Mouse (Mus musculus): Measurements from ENCODE around the gene Nudt3. TPM values are rescaled to one million over a fixed set of nuclear protein-coding genes. Genes with fewer than 3 reads are reported as not detected.

The Nudt3 gene
- polyA plus RNA-seq, 1 experiment, result 59.8 TPM

GRCm38 (mm10) chr17:27634871-27635574 is 11.7 kb upstream of the Nudt3 start, which contains the start of gene RPS10-NUDT3:
Gene RPS10-NUDT3 (minus strand): TSS chr17:27635222.
- peak; percentile 88 for TF ChIP-seq POLR2A (IDR thresholded peaks at IDR 0.05; ENCODE audit: control insufficient read depth, low read depth, low read length)
- no peak for TF ChIP-seq CTCF (IDR thresholded peaks at IDR 0.05; ENCODE audit: control insufficient read depth, insufficient read depth, insufficient replicate concordance, low read depth, low read length)
- Histone ChIP-seq H3K4me3 (ENCODE audit: control insufficient read depth, low read depth, low read length) (peak within 1 kb of the TSS; percentile 93), H3K4me1 (ENCODE audit: control insufficient read depth, insufficient read depth, low read length) (peaks cover 9% of the 10 kb centered on the region), H3K27ac (ENCODE audit: control insufficient read depth, insufficient read depth, low read depth, low read length) (peak within 1 kb of the TSS; percentile 81), H3K36me3 (ENCODE audit: control insufficient read depth, insufficient read depth, low read length) (peaks cover 5% of the 10 kb centered on the region), H3K27me3 (ENCODE audit: control insufficient read depth, insufficient read depth, low read length) (no peaks in the 10 kb centered on the region)

GRCm38 (mm10) chr17:27629249-27630020 is 6.1 kb upstream of the Nudt3 start:
- peaks cover 5% of the 10 kb centered on the region for H3K36me3 ChIP-seq (ENCODE audit: control insufficient read depth, insufficient read depth, low read length)

GRCm38 (mm10) chr17:27628376-27628775 is 5.1 kb upstream of the Nudt3 start:
- H3K27me3 ChIP-seq (ENCODE audit: control insufficient read depth, insufficient read depth, low read length), result no peaks in the 10 kb centered on the region
- H3K27ac ChIP-seq (ENCODE audit: control insufficient read depth, insufficient read depth, low read depth, low read length), result no peak overlapping the region
- peaks cover 5% of the 10 kb centered on the region for H3K4me1 ChIP-seq (ENCODE audit: control insufficient read depth, insufficient read depth, low read length)
- peaks cover 5% of the 10 kb centered on the region for H3K36me3 ChIP-seq (ENCODE audit: control insufficient read depth, insufficient read depth, low read length)
- no peak for TF ChIP-seq POLR2A (IDR thresholded peaks at IDR 0.05; ENCODE audit: control insufficient read depth, low read depth, low read length)
- no peak for TF ChIP-seq CTCF (IDR thresholded peaks at IDR 0.05; ENCODE audit: control insufficient read depth, insufficient read depth, insufficient replicate concordance, low read depth, low read length)
- no peak overlapping the region for H3K4me3 ChIP-seq (ENCODE audit: control insufficient read depth, low read depth, low read length)

More at GRCm38 (mm10) chr17:27629249-27630020, 6.1 kb upstream of the Nudt3 start:
- Histone ChIP-seq H3K4me3 (ENCODE audit: control insufficient read depth, low read depth, low read length) (no peak overlapping the region), H3K27ac (ENCODE audit: control insufficient read depth, insufficient read depth, low read depth, low read length) (no peak overlapping the region), H3K4me1 (ENCODE audit: control insufficient read depth, insufficient read depth, low read length) (peaks cover 2% of the 10 kb centered on the region), H3K27me3 (ENCODE audit: control insufficient read depth, insufficient read depth, low read length) (no peaks in the 10 kb centered on the region)
- TF ChIP-seq POLR2A (IDR thresholded peaks at IDR 0.05; ENCODE audit: control insufficient read depth, low read depth, low read length) (no peak), CTCF (IDR thresholded peaks at IDR 0.05; ENCODE audit: control insufficient read depth, insufficient read depth, insufficient replicate concordance, low read depth, low read length) (peak; percentile 63; the same call in 1 of the 2 replicates)

- H3K27me3 ChIP-seq (ENCODE audit: control insufficient read depth, insufficient read depth, low read length), result no peaks in the 10 kb centered on the region
- peaks cover 5% of the 10 kb centered on the region for H3K4me1 ChIP-seq (ENCODE audit: control insufficient read depth, insufficient read depth, low read length)
- no peak overlapping the region for H3K27ac ChIP-seq (ENCODE audit: control insufficient read depth, insufficient read depth, low read depth, low read length)
- H3K4me3 ChIP-seq (ENCODE audit: control insufficient read depth, low read depth, low read length), result no peak overlapping the region
- peaks cover 5% of the 10 kb centered on the region for H3K36me3 ChIP-seq (ENCODE audit: control insufficient read depth, insufficient read depth, low read length)
- TF ChIP-seq CTCF (IDR thresholded peaks at IDR 0.05; ENCODE audit: control insufficient read depth, insufficient read depth, insufficient replicate concordance, low read depth, low read length), result peak; percentile 8; the same call in 1 of the 2 replicates
- no peak for TF ChIP-seq POLR2A (IDR thresholded peaks at IDR 0.05; ENCODE audit: control insufficient read depth, low read depth, low read length)
These were observed 4.2 kb upstream of the Nudt3 start for GRCm38 (mm10) chr17:27627451-27627850.

GRCm38 (mm10) chr17:27626681-27627080 is 3.4 kb upstream of the Nudt3 start:
- TF ChIP-seq CTCF (IDR thresholded peaks at IDR 0.05; ENCODE audit: control insufficient read depth, insufficient read depth, insufficient replicate concordance, low read depth, low read length) (no peak), POLR2A (IDR thresholded peaks at IDR 0.05; ENCODE audit: control insufficient read depth, low read depth, low read length) (no peak)
- peaks cover 5% of the 10 kb centered on the region for H3K4me1 ChIP-seq (ENCODE audit: control insufficient read depth, insufficient read depth, low read length)
- no peak overlapping the region for H3K4me3 ChIP-seq (ENCODE audit: control insufficient read depth, low read depth, low read length)
- no peaks in the 10 kb centered on the region for H3K27me3 ChIP-seq (ENCODE audit: control insufficient read depth, insufficient read depth, low read length)
- H3K27ac ChIP-seq (ENCODE audit: control insufficient read depth, insufficient read depth, low read depth, low read length), result no peak overlapping the region
- peaks cover 5% of the 10 kb centered on the region for H3K36me3 ChIP-seq (ENCODE audit: control insufficient read depth, insufficient read depth, low read length)

GRCm38 (mm10) chr17:27625455-27626251 is 2.4 kb upstream of the Nudt3 start:
- no peak overlapping the region for H3K4me3 ChIP-seq (ENCODE audit: control insufficient read depth, low read depth, low read length)
- TF ChIP-seq CTCF (IDR thresholded peaks at IDR 0.05; ENCODE audit: control insufficient read depth, insufficient read depth, insufficient replicate concordance, low read depth, low read length), result no peak
- no peak for TF ChIP-seq POLR2A (IDR thresholded peaks at IDR 0.05; ENCODE audit: control insufficient read depth, low read depth, low read length)
- no peaks in the 10 kb centered on the region for H3K27me3 ChIP-seq (ENCODE audit: control insufficient read depth, insufficient read depth, low read length)
- no peak overlapping the region for H3K27ac ChIP-seq (ENCODE audit: control insufficient read depth, insufficient read depth, low read depth, low read length)
- peaks cover 8% of the 10 kb centered on the region for H3K4me1 ChIP-seq (ENCODE audit: control insufficient read depth, insufficient read depth, low read length)
- peaks cover 4% of the 10 kb centered on the region for H3K36me3 ChIP-seq (ENCODE audit: control insufficient read depth, insufficient read depth, low read length)
